Mouse (Mus musculus): ENCODE measurements around the gene Cbx2. TPM values are rescaled to one million over a fixed set of nuclear protein-coding genes. Genes with fewer than 3 reads are reported as not detected.

The Cbx2 gene
- polyA plus RNA-seq, 1 experiment from 2014 or later = 30.5 TPM

GRCm38 (mm10) chr11:118992781-118993180 lies 30.0 kb upstream of the Cbx2 start:
- H3K27me3 ChIP-seq (ENCODE audit: control insufficient read depth, insufficient read depth, low read depth, low read length) = no peaks in the 10 kb centered on the region
- no peaks in the 10 kb centered on the region for H3K36me3 ChIP-seq (ENCODE audit: control insufficient read depth, insufficient read depth, low read length)
- ATAC-seq (ENCODE audit: low read depth) = no peak
- H3K4me2 ChIP-seq (ENCODE audit: low read depth, low read length) = no peak overlapping the region
- H3K9ac ChIP-seq (ENCODE audit: low read length) = no peak overlapping the region
- WGBS = 62% methylated on average over 3 of the region's 3 CpGs
- no peaks in the 10 kb centered on the region for H3K9me3 ChIP-seq (ENCODE audit: control insufficient read depth, low read length)
- H3K4me3 ChIP-seq (ENCODE audit: low read length) = no peak overlapping the region
- peaks cover 2% of the 10 kb centered on the region; the same call in 1 of the 2 replicates for H3K4me1 ChIP-seq (replicated peaks; ENCODE audit: control insufficient read depth, insufficient read depth, low read length)
- H3K27ac ChIP-seq (ENCODE audit: low read length) = no peak overlapping the region

- no peak overlapping the region for H3K9ac ChIP-seq (ENCODE audit: low read length)
- peaks cover 4% of the 10 kb centered on the region; the same call in 1 of the 2 replicates for H3K4me1 ChIP-seq (replicated peaks; ENCODE audit: control insufficient read depth, insufficient read depth, low read length)
- H3K4me3 ChIP-seq (ENCODE audit: low read length) = no peak overlapping the region
- H3K4me2 ChIP-seq (ENCODE audit: low read depth, low read length) = no peak overlapping the region
- H3K27ac ChIP-seq (ENCODE audit: low read length) = no peak overlapping the region
- 0 out of 2 replicates have a peak, but pooled peaks have one; percentile 37 for ATAC-seq (ENCODE audit: low read depth)
- no peaks in the 10 kb centered on the region for H3K36me3 ChIP-seq (ENCODE audit: control insufficient read depth, insufficient read depth, low read length)
- no peaks in the 10 kb centered on the region for H3K9me3 ChIP-seq (ENCODE audit: control insufficient read depth, low read length)
- H3K27me3 ChIP-seq (ENCODE audit: control insufficient read depth, insufficient read depth, low read depth, low read length) = peaks cover 16% of the 10 kb centered on the region
- 23% methylated on average over 4 of the region's 4 CpGs for WGBS
Measured at GRCm38 (mm10) chr11:118995448-118995847, 27.3 kb upstream of the Cbx2 start.

- H3K9ac ChIP-seq (ENCODE audit: low read length) = no peak overlapping the region
- peaks cover 16% of the 10 kb centered on the region for H3K27me3 ChIP-seq (ENCODE audit: control insufficient read depth, insufficient read depth, low read depth, low read length)
- peaks cover 4% of the 10 kb centered on the region; the same call in 1 of the 2 replicates for H3K4me1 ChIP-seq (replicated peaks; ENCODE audit: control insufficient read depth, insufficient read depth, low read length)
- no peak overlapping the region for H3K27ac ChIP-seq (ENCODE audit: low read length)
- H3K4me2 ChIP-seq (ENCODE audit: low read depth, low read length) = no peak overlapping the region
- no peaks in the 10 kb centered on the region for H3K36me3 ChIP-seq (ENCODE audit: control insufficient read depth, insufficient read depth, low read length)
- no peaks in the 10 kb centered on the region for H3K9me3 ChIP-seq (ENCODE audit: control insufficient read depth, low read length)
- WGBS = 56% methylated on average over 3 of the region's 3 CpGs
- H3K4me3 ChIP-seq (ENCODE audit: low read length) = no peak overlapping the region
- no peak for ATAC-seq (ENCODE audit: low read depth)
Measured at GRCm38 (mm10) chr11:118997182-118997581, 25.6 kb upstream of the Cbx2 start.

GRCm38 (mm10) chr11:118998540-118999265 lies 24.1 kb upstream of the Cbx2 start:
- peaks cover 4% of the 10 kb centered on the region; the same call in 1 of the 2 replicates for H3K4me1 ChIP-seq (replicated peaks; ENCODE audit: control insufficient read depth, insufficient read depth, low read length)
- WGBS = 14% methylated on average over 30 of the region's 30 CpGs
- H3K9me3 ChIP-seq (ENCODE audit: control insufficient read depth, low read length) = no peaks in the 10 kb centered on the region
- H3K4me3 ChIP-seq (ENCODE audit: low read length) = 0 out of 2 replicates have a peak overlapping the region, but pooled peaks have one; percentile 8
- H3K27ac ChIP-seq (ENCODE audit: low read length) = no peak overlapping the region
- H3K36me3 ChIP-seq (ENCODE audit: control insufficient read depth, insufficient read depth, low read length) = no peaks in the 10 kb centered on the region
- H3K4me2 ChIP-seq (ENCODE audit: low read depth, low read length) = peak overlapping the region; percentile 39
- H3K27me3 ChIP-seq (ENCODE audit: control insufficient read depth, insufficient read depth, low read depth, low read length) = peaks cover 16% of the 10 kb centered on the region
- ATAC-seq (ENCODE audit: low read depth) = peak; percentile 73
- H3K9ac ChIP-seq (ENCODE audit: low read length) = no peak overlapping the region

GRCm38 (mm10) chr11:118999361-118999804 lies 23.4 kb upstream of the Cbx2 start:
- Histone ChIP-seq H3K4me2 (ENCODE audit: low read depth, low read length) (no peak overlapping the region), H3K9ac (ENCODE audit: low read length) (no peak overlapping the region), H3K4me1 (replicated peaks; ENCODE audit: control insufficient read depth, insufficient read depth, low read length) (peaks cover 4% of the 10 kb centered on the region; the same call in 1 of the 2 replicates), H3K9me3 (ENCODE audit: control insufficient read depth, low read length) (no peaks in the 10 kb centered on the region), H3K27ac (ENCODE audit: low read length) (no peak overlapping the region), H3K4me3 (ENCODE audit: low read length) (no peak overlapping the region), H3K27me3 (ENCODE audit: control insufficient read depth, insufficient read depth, low read depth, low read length) (peaks cover 16% of the 10 kb centered on the region), H3K36me3 (ENCODE audit: control insufficient read depth, insufficient read depth, low read length) (no peaks in the 10 kb centered on the region)
- 7% methylated on average over 26 of the region's 26 CpGs for WGBS
- ATAC-seq (ENCODE audit: low read depth) = no peak

GRCm38 (mm10) chr11:119000877-119001276 lies 21.9 kb upstream of the Cbx2 start:
- H3K27me3 ChIP-seq (ENCODE audit: control insufficient read depth, insufficient read depth, low read depth, low read length) = peaks cover 16% of the 10 kb centered on the region
- ATAC-seq (ENCODE audit: low read depth) = no peak
- no peak overlapping the region for H3K4me3 ChIP-seq (ENCODE audit: low read length)
- H3K4me2 ChIP-seq (ENCODE audit: low read depth, low read length) = no peak overlapping the region
- H3K9me3 ChIP-seq (ENCODE audit: control insufficient read depth, low read length) = no peaks in the 10 kb centered on the region
- WGBS = 70% methylated on average over 2 of the region's 2 CpGs
- H3K4me1 ChIP-seq (replicated peaks; ENCODE audit: control insufficient read depth, insufficient read depth, low read length) = peaks cover 2% of the 10 kb centered on the region; the same call in 1 of the 2 replicates
- H3K36me3 ChIP-seq (ENCODE audit: control insufficient read depth, insufficient read depth, low read length) = no peaks in the 10 kb centered on the region
- H3K9ac ChIP-seq (ENCODE audit: low read length) = no peak overlapping the region
- no peak overlapping the region for H3K27ac ChIP-seq (ENCODE audit: low read length)

- Histone ChIP-seq H3K9ac (ENCODE audit: low read length) (no peak overlapping the region), H3K27me3 (ENCODE audit: control insufficient read depth, insufficient read depth, low read depth, low read length) (peaks cover 16% of the 10 kb centered on the region), H3K27ac (ENCODE audit: low read length) (no peak overlapping the region), H3K4me3 (ENCODE audit: low read length) (no peak overlapping the region), H3K36me3 (ENCODE audit: control insufficient read depth, insufficient read depth, low read length) (no peaks in the 10 kb centered on the region), H3K4me1 (replicated peaks; ENCODE audit: control insufficient read depth, insufficient read depth, low read length) (peaks cover 2% of the 10 kb centered on the region; the same call in 1 of the 2 replicates), H3K9me3 (ENCODE audit: control insufficient read depth, low read length) (no peaks in the 10 kb centered on the region), H3K4me2 (ENCODE audit: low read depth, low read length) (no peak overlapping the region)
- no peak for ATAC-seq (ENCODE audit: low read depth)
- WGBS = 34% methylated on average over 4 of the region's 4 CpGs
Measured at GRCm38 (mm10) chr11:119001493-119002128, 21.2 kb upstream of the Cbx2 start.

- no peaks in the 10 kb centered on the region for H3K36me3 ChIP-seq (ENCODE audit: control insufficient read depth, insufficient read depth, low read length)
- H3K27ac ChIP-seq (ENCODE audit: low read length) = no peak overlapping the region
- no peak overlapping the region for H3K4me3 ChIP-seq (ENCODE audit: low read length)
- ATAC-seq (ENCODE audit: low read depth) = no peak
- WGBS = 85% methylated on average over 10 of the region's 10 CpGs
- H3K27me3 ChIP-seq (ENCODE audit: control insufficient read depth, insufficient read depth, low read depth, low read length) = no peaks in the 10 kb centered on the region
- no peak overlapping the region for H3K4me2 ChIP-seq (ENCODE audit: low read depth, low read length)
- H3K4me1 ChIP-seq (replicated peaks; ENCODE audit: control insufficient read depth, insufficient read depth, low read length) = 0 out of 2 replicates have a peak, but pooled peaks cover 2% of the 10 kb centered on the region
- H3K9ac ChIP-seq (ENCODE audit: low read length) = no peak overlapping the region
- H3K9me3 ChIP-seq (ENCODE audit: control insufficient read depth, low read length) = no peaks in the 10 kb centered on the region
Measured at GRCm38 (mm10) chr11:119005547-119006275, 17.1 kb upstream of the Cbx2 start.

- Histone ChIP-seq H3K4me1 (replicated peaks; ENCODE audit: control insufficient read depth, insufficient read depth, low read length) (0 out of 2 replicates have a peak, but pooled peaks cover 2% of the 10 kb centered on the region), H3K9me3 (ENCODE audit: control insufficient read depth, low read length) (no peaks in the 10 kb centered on the region), H3K27ac (ENCODE audit: low read length) (no peak overlapping the region), H3K4me2 (ENCODE audit: low read depth, low read length) (no peak overlapping the region), H3K27me3 (ENCODE audit: control insufficient read depth, insufficient read depth, low read depth, low read length) (no peaks in the 10 kb centered on the region), H3K9ac (ENCODE audit: low read length) (no peak overlapping the region), H3K4me3 (ENCODE audit: low read length) (no peak overlapping the region), H3K36me3 (ENCODE audit: control insufficient read depth, insufficient read depth, low read length) (no peaks in the 10 kb centered on the region)
- WGBS = 65% methylated on average over 3 of the region's 3 CpGs
- ATAC-seq (ENCODE audit: low read depth) = no peak
Measured at GRCm38 (mm10) chr11:119006462-119006861, 16.3 kb upstream of the Cbx2 start.
